In the genomic region with DNA sequence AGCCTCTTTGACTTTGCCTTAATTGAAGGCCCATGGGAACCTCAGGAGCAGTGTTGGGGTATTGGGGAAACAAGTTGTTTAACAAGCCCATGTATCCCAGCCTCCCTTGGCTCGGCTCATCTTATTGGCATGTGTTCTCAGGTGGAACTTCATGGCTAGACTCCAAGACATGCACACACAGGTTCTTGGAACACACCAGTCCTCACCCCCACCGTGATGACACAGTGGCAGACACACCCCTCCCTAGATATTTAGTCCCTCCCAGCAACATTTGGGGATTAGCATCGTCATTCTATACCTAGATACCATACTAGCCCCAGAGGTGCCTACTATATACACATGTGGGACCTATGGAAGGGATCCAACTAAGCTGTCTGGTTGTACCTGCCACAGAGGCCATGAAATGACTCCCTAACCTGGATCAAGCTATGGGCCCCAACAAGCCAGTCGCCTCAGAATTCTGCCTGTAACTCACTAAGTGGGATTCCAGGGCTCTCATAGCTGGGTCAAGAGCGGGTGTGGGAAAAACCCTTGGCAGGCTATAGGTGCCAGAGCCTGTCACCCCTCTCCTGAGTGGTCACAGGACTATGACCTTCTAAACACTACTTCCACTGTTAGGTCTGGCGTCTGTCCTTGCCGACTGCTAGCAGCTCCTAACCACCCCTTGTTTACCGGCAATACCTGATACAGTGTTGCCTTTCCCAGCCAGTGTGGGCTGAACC, we compare ENCODE assay signal across 8 mouse cellular contexts. TPM values are rescaled to one million over a fixed set of nuclear protein-coding genes. Genes with fewer than 3 reads are reported as not detected.
A peak's percentile ranks its signal among the peaks of the same experiment; 100 is the strongest.
DNase-seq lines count a peak whose midpoint lies in the region; ATAC-seq lines count a peak whose summit lies in the region.

No protein-coding gene starts in this region.

- peaks cover 21% of the 10 kb centered on the region for H3K36me3 ChIP-seq in embryonic facial prominence, embryonic 10.5 days (replicated peaks)
- H3K36me3 ChIP-seq in hindbrain, embryonic 14.5 days (replicated peaks; ENCODE audit: control insufficient read depth, insufficient read depth): peaks cover 12% of the 10 kb centered on the region
- peaks cover 5% of the 10 kb centered on the region for H3K36me3 ChIP-seq in liver, embryonic 11.5 days (ENCODE audit: control insufficient read depth, insufficient read depth, low read length)

- H3K9ac ChIP-seq in hindbrain, embryonic 14.5 days: no peak overlapping the region
- H3K9ac ChIP-seq in liver, embryonic 11.5 days (ENCODE audit: low read depth, low read length): peak overlapping the region; percentile 78; the same call in 1 of the 2 replicates

- no peak overlapping the region for H3K27ac ChIP-seq in embryonic facial prominence, embryonic 10.5 days (replicated peaks)
- no peak overlapping the region for H3K27ac ChIP-seq in hindbrain, embryonic 14.5 days
- no peak overlapping the region for H3K27ac ChIP-seq in liver, embryonic 11.5 days (ENCODE audit: low read depth, low read length)

- DNase-seq in CD4-positive helper T cell, adult 2 months (ENCODE audit: low read depth, low spot score): peak; percentile 66
- no peak for DNase-seq in embryonic facial prominence, embryonic 10.5 days (ENCODE audit: low spot score)
- DNase-seq in hindbrain, embryonic 14.5 days (ENCODE audit: low spot score): no peak
- DNase-seq in liver, embryonic 11.5 days (ENCODE audit: low spot score): no peak
- DNase-seq in layer of hippocampus, adult 9-10 months (ENCODE audit: low spot score): no peak
- no peak for DNase-seq in frontal cortex, postnatal 36 days (ENCODE audit: low spot score in 2 of 2)
- DNase-seq in adrenal gland, adult 2 months: no peak
- no peak for DNase-seq in thymus, postnatal 0 days (ENCODE audit: low spot score)

- peak overlapping the region; percentile 68 for H3K4me3 ChIP-seq in embryonic facial prominence, embryonic 10.5 days
- no peak overlapping the region for H3K4me3 ChIP-seq in hindbrain, embryonic 14.5 days (replicated peaks; ENCODE audit: low read length)
- peak overlapping the region; percentile 75 for H3K4me3 ChIP-seq in liver, embryonic 11.5 days (ENCODE audit: low read depth, low read length)

- no peak for ATAC-seq in hindbrain, embryonic 14.5 days (ENCODE audit: low FRiP score)
- ATAC-seq in liver, embryonic 11.5 days (replicated peaks; ENCODE audit: low FRiP score): no peak

- no peaks in the 10 kb centered on the region for H3K9me3 ChIP-seq in embryonic facial prominence, embryonic 10.5 days
- no peaks in the 10 kb centered on the region for H3K9me3 ChIP-seq in hindbrain, embryonic 14.5 days (ENCODE audit: control insufficient read depth, low read length)
- H3K9me3 ChIP-seq in liver, embryonic 11.5 days (ENCODE audit: control insufficient read depth, low read length): no peaks in the 10 kb centered on the region

- WGBS in embryonic facial prominence, embryonic 10.5 days: 79% methylated on average over 8 of the region's 8 CpGs
- 83% methylated on average over 8 of the region's 8 CpGs for WGBS in hindbrain, embryonic 14.5 days
- WGBS in liver, embryonic 11.5 days: 71% methylated on average over 8 of the region's 8 CpGs

- peak overlapping the region; percentile 85 for H3K4me2 ChIP-seq in hindbrain, embryonic 14.5 days (replicated peaks)
- H3K4me2 ChIP-seq in liver, embryonic 11.5 days: peak overlapping the region; percentile 97

- H3K4me1 ChIP-seq in embryonic facial prominence, embryonic 10.5 days: peaks cover 35% of the 10 kb centered on the region
- H3K4me1 ChIP-seq in hindbrain, embryonic 14.5 days (replicated peaks; ENCODE audit: control insufficient read depth, insufficient read depth, low read length): peaks cover 22% of the 10 kb centered on the region
- H3K4me1 ChIP-seq in liver, embryonic 11.5 days (replicated peaks; ENCODE audit: control insufficient read depth, insufficient read depth, low read length): peaks cover 47% of the 10 kb centered on the region

- peaks cover 25% of the 10 kb centered on the region for H3K27me3 ChIP-seq in embryonic facial prominence, embryonic 10.5 days (replicated peaks; ENCODE audit: low read depth, poor library complexity, severe bottlenecking)
- H3K27me3 ChIP-seq in hindbrain, embryonic 14.5 days (ENCODE audit: control insufficient read depth, insufficient read depth, low read length): peaks cover 4% of the 10 kb centered on the region
- no peaks in the 10 kb centered on the region for H3K27me3 ChIP-seq in liver, embryonic 11.5 days (replicated peaks; ENCODE audit: control insufficient read depth, insufficient read depth, low read length)

RNA-seq across cellular contexts. Expression of a gene that starts 2.4 kb away (rescaled TPM):
- polyA plus RNA-seq in embryonic facial prominence, embryonic 10.5 days (2016; fragmentation: Nextera tagmentation; extraction: Ambion mirVana): 6.7 and 7.2 TPM in 2 replicates
- polyA plus RNA-seq in hindbrain, embryonic 14.5 days (2014; fragmentation: Nextera tagmentation; extraction: Ambion mirVana): 6.0 and 6.7 TPM in 2 replicates
- 6.1 and 9.9 TPM in 2 replicates for polyA plus RNA-seq in liver, embryonic 11.5 days (2014; fragmentation: Nextera tagmentation; extraction: Ambion mirVana)
- total RNA-seq in adrenal gland, adult 2 months (2021): 10 to 100 TPM; 13.9 to 18.6 TPM
- polyA plus RNA-seq in adrenal gland, adult 2 months (2012; rRNA removed): 33.3 and 34.8 TPM in 2 replicates
- polyA plus RNA-seq in thymus, postnatal 0 days (2015; fragmentation: Nextera tagmentation; extraction: Ambion mirVana): 12.9 and 20.3 TPM in 2 replicates

RNA-seq across cellular contexts. Expression of a gene that starts 8.5 kb away (rescaled TPM):
- 4.9 and 5.1 TPM in 2 replicates for polyA plus RNA-seq in embryonic facial prominence, embryonic 10.5 days (2016; fragmentation: Nextera tagmentation; extraction: Ambion mirVana)
- polyA plus RNA-seq in hindbrain, embryonic 14.5 days (2014; fragmentation: Nextera tagmentation; extraction: Ambion mirVana): 1.9 and 2.3 TPM in 2 replicates
- polyA plus RNA-seq in liver, embryonic 11.5 days (2014; fragmentation: Nextera tagmentation; extraction: Ambion mirVana): 17.1 and 19.2 TPM in 2 replicates
- 10 to 100 TPM; 27.9 to 69.9 TPM for total RNA-seq in adrenal gland, adult 2 months (2021)
- 30.9 and 41.7 TPM in 2 replicates for polyA plus RNA-seq in adrenal gland, adult 2 months (2012; rRNA removed)
- polyA plus RNA-seq in thymus, postnatal 0 days (2015; fragmentation: Nextera tagmentation; extraction: Ambion mirVana): 21.9 and 22.5 TPM in 2 replicates

RNA-seq across cellular contexts. Expression of a gene that starts 39.9 kb away (rescaled TPM):
- polyA plus RNA-seq in embryonic facial prominence, embryonic 10.5 days (2016; fragmentation: Nextera tagmentation; extraction: Ambion mirVana): 10.7 and 11.6 TPM in 2 replicates
- polyA plus RNA-seq in hindbrain, embryonic 14.5 days (2014; fragmentation: Nextera tagmentation; extraction: Ambion mirVana): 16.7 and 19.1 TPM in 2 replicates
- 8.2 and 8.7 TPM in 2 replicates for polyA plus RNA-seq in liver, embryonic 11.5 days (2014; fragmentation: Nextera tagmentation; extraction: Ambion mirVana)
- total RNA-seq in adrenal gland, adult 2 months (2021): 10 to 100 TPM; 17.5 to 17.7 TPM
- 23.5 and 25.5 TPM in 2 replicates for polyA plus RNA-seq in adrenal gland, adult 2 months (2012; rRNA removed)
- polyA plus RNA-seq in thymus, postnatal 0 days (2015; fragmentation: Nextera tagmentation; extraction: Ambion mirVana): 5.7 and 6.2 TPM in 2 replicates

RNA-seq across cellular contexts. Expression of a gene that starts 42.2 kb away (rescaled TPM):
- polyA plus RNA-seq in embryonic facial prominence, embryonic 10.5 days (2016; fragmentation: Nextera tagmentation; extraction: Ambion mirVana): 0.83 and 0.95 TPM in 2 replicates
- polyA plus RNA-seq in hindbrain, embryonic 14.5 days (2014; fragmentation: Nextera tagmentation; extraction: Ambion mirVana): 5.4 and 5.6 TPM in 2 replicates
- polyA plus RNA-seq in liver, embryonic 11.5 days (2014; fragmentation: Nextera tagmentation; extraction: Ambion mirVana): 0.05 and 0.10 TPM in 2 replicates
- total RNA-seq in adrenal gland, adult 2 months (2021): 1 to 10 TPM in 1 of 2 experiments, under 1 TPM in 1; 0.69 to 1.9 TPM
- polyA plus RNA-seq in adrenal gland, adult 2 months (2012; rRNA removed): 1.3 and 1.4 TPM in 2 replicates
- 0.42 and 0.51 TPM in 2 replicates for polyA plus RNA-seq in thymus, postnatal 0 days (2015; fragmentation: Nextera tagmentation; extraction: Ambion mirVana)
